Mouse (Mus musculus) heart, postnatal 0 days (tissue): ENCODE measurements at regions not wholly inside any gene's neighbourhood (a gene's known extent, or its start where the extent isn't known, plus 50 kb on each side); places are given as distances from the start of the nearest gene placed in this dataset.

ENCODE experiments used
- CTCF ChIP-seq: IDR thresholded peaks from 2 replicates; pipeline ENCODE4 v1.5.1; 2016; ENCODE audit warnings: antibody characterized with exemption, control low read depth, low read depth
- EP300 ChIP-seq: IDR thresholded peaks from 2 replicates; pipeline ENCODE4 v1.6.1; 2016; ENCODE audit warnings: antibody characterized with exemption, low read depth

DNA sequence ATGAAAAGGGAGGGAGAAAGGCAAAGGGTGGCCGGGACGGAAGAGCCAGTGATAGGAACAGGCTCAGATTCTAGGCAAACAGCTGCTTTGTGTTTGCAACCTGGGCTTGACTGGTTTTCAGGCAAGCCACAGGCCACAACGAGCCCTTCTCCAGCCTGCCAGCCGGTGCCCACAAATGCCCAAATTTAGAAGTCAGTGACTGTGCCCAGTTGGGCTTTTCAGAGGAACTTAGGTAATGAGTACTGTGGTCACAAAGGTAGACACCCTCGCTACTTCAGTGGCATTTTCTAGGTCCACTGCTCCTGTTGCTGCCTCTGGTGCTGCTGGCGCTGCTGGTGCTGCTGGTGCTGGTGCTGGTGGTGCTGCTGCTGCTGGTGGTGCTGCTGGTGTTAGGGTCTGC, 129.8 kb downstream of the Sall1 start:
- TF ChIP-seq CTCF (no peak), EP300 (no peak)
